Mouse (Mus musculus): ENCODE data around the gene Wdr45b. TPM values are rescaled to one million over a fixed set of nuclear protein-coding genes. Genes with fewer than 3 reads are reported as not detected.
"Not testable (repeated sequence)": the region's sequence is repeated elsewhere in the genome, so short reads cannot be mapped to it uniquely, and the experiment has no call there.

Wdr45b gene
- polyA plus RNA-seq, 2 experiments from 2014 or later, result 27.2 to 29.0 TPM

GRCm38 (mm10) chr11:121326681-121327080, 27.6 kb downstream of the Wdr45b start:
- no peak for ATAC-seq

GRCm38 (mm10) chr11:121326034-121326433, 28.2 kb downstream of the Wdr45b start:
- ATAC-seq, result no peak

GRCm38 (mm10) chr11:121307712-121308111, 46.5 kb downstream of the Wdr45b start:
- ATAC-seq, result not testable (repeated sequence)

- no peak for ATAC-seq
Observed at GRCm38 (mm10) chr11:121306608-121307007, 47.6 kb downstream of the Wdr45b start.

- ATAC-seq, result no peak
Observed at GRCm38 (mm10) chr11:121305371-121305770, 48.9 kb downstream of the Wdr45b start.

GRCm38 (mm10) chr11:121300265-121300664, 54.0 kb downstream of the Wdr45b start:
- no peak for ATAC-seq

GRCm38 (mm10) chr11:121298493-121298892, 55.8 kb downstream of the Wdr45b start:
- no peak for ATAC-seq

- ATAC-seq, result no peak
Observed at GRCm38 (mm10) chr11:121294771-121295170, 59.5 kb downstream of the Wdr45b start.

GRCm38 (mm10) chr11:121289859-121290258, 64.4 kb downstream of the Wdr45b start:
- no peak for ATAC-seq

GRCm38 (mm10) chr11:121282911-121283310, 71.3 kb downstream of the Wdr45b start:
- ATAC-seq, result no peak

- ATAC-seq, result no peak
Observed at GRCm38 (mm10) chr11:121278011-121278410, 76.2 kb downstream of the Wdr45b start.

GRCm38 (mm10) chr11:121277516-121277915, 76.7 kb downstream of the Wdr45b start:
- ATAC-seq, result no peak

Other genes starting within 250 kb of the Wdr45b start
- not detected for gene Tex19.2, start 235.8 kb downstream of the Wdr45b start, polyA plus RNA-seq (2017; shearing (Covaris generic))
- under 1 TPM in 1 of 2 experiments, not detected in 1; 0.24 TPM for gene Tex19.1, start 208.3 kb downstream of the Wdr45b start, polyA plus RNA-seq (2017; shearing (Covaris generic))
- not detected for gene Uts2r, start 194.2 kb downstream of the Wdr45b start, polyA plus RNA-seq (2017; shearing (Covaris generic))
- gene Hexdc, start 150.0 kb downstream of the Wdr45b start, polyA plus RNA-seq (2017; shearing (Covaris generic)), result 1 to 10 TPM; 2.3 to 3.1 TPM
- 1 to 10 TPM; 7.8 to 8.8 TPM for gene Ogfod3, start 149.7 kb downstream of the Wdr45b start, polyA plus RNA-seq (2017; shearing (Covaris generic))
- 100 to 1,000 TPM; 103 to 150 TPM for gene Cybc1, start 125.1 kb downstream of the Wdr45b start, polyA plus RNA-seq (2017; shearing (Covaris generic))
- gene Narf, start 117.2 kb downstream of the Wdr45b start, polyA plus RNA-seq (2017; shearing (Covaris generic)), result 10 to 100 TPM; 30.1 to 41.9 TPM
- 1 to 10 TPM; 4.1 to 6.1 TPM for gene Foxk2, start 94.5 kb downstream of the Wdr45b start, polyA plus RNA-seq (2017; shearing (Covaris generic))
- not detected for gene Rab40b, start 33.8 kb upstream of the Wdr45b start, polyA plus RNA-seq (2017; shearing (Covaris generic))
- 1 to 10 TPM; 1.8 to 2.6 TPM for gene Fn3krp, start 67.0 kb upstream of the Wdr45b start, polyA plus RNA-seq (2017; shearing (Covaris generic))
- gene Fn3k, start 80.5 kb upstream of the Wdr45b start, polyA plus RNA-seq (2017; shearing (Covaris generic)), result not detected
- gene Tbcd, start 97.5 kb upstream of the Wdr45b start, polyA plus RNA-seq (2017; shearing (Covaris generic)), result 10 to 100 TPM; 24.0 to 41.8 TPM
- 1 to 10 TPM in 1 of 2 experiments, under 1 TPM in 1; 0.65 to 1.6 TPM for gene Zfp750, start 164.9 kb upstream of the Wdr45b start, polyA plus RNA-seq (2017; shearing (Covaris generic))

Data from CD4-positive, CD25-positive, alpha-beta regulatory T cell, adult 4 months (primary cell).